Mouse (Mus musculus) small intestine, adult 2 months (tissue): ENCODE results near the gene Dbp.

Source experiments
- CTCF ChIP-seq: fragments of 200-500 bp; IDR thresholded peaks from 2 replicates; pipeline ENCODE4 v1.5.1; 2012; ENCODE audit warnings: low read depth, mild to moderate bottlenecking, control low read depth, inconsistent platforms, low read length, moderate library complexity, mixed read lengths; ENCODE audit not compliant: insufficient replicate concordance, insufficient read length; ENCODE audit errors: extremely low read depth
- POLR2A ChIP-seq: fragments of 200-500 bp; IDR thresholded peaks from 2 replicates; pipeline ENCODE4 v1.6.1; 2012; ENCODE audit warnings: low read depth, mild to moderate bottlenecking, control low read depth, inconsistent platforms, low read length, moderate library complexity

GRCm38 (mm10) chr7:45721642-45722347 lies 16.9 kb downstream of the Dbp start:
- no peak for TF ChIP-seq CTCF
- TF ChIP-seq POLR2A, result no peak
